Mouse (Mus musculus) lung, embryonic 14.5 days (tissue): ENCODE measurements around the gene Tbl2. TPM values are rescaled to one million over a fixed set of nuclear protein-coding genes. Genes with fewer than 3 reads are reported as not detected.

ENCODE experiments used
- ATAC-seq: fragments of 200-750 bp; cut with Nextera tagmentation; 2 replicates; pipeline ENCODE4 v1.8.0; 2017; ENCODE audit warnings: mild to moderate bottlenecking, moderate TSS enrichment, moderate library complexity; ENCODE audit not compliant: insufficient read depth
- DNase-seq: peaks from one replicate; pipeline ENCODE4 v3.0.0-alpha.2; 2015
- H3K27ac ChIP-seq: fragments of 300-500 bp; sonication (generic); 2 replicates; pipeline ENCODE4 v1.5.1; 2014; ENCODE audit warnings: low read depth, mild to moderate bottlenecking, moderate library complexity
- H3K27me3 ChIP-seq: fragments of 300-500 bp; sonication (generic); 2 replicates; pipeline ENCODE4 v1.6.1; 2014; ENCODE audit warnings: low read length, control low read depth; ENCODE audit not compliant: insufficient read depth
- H3K36me3 ChIP-seq: fragments of 300-500 bp; sonication (generic); 2 replicates; pipeline ENCODE4 v1.6.1; 2014; ENCODE audit warnings: control low read depth; ENCODE audit not compliant: insufficient read depth
- H3K4me1 ChIP-seq: fragments of 300-500 bp; sonication (generic); 2 replicates; pipeline ENCODE4 v1.6.1; 2014; ENCODE audit warnings: antibody characterized with exemption, control low read depth; ENCODE audit not compliant: insufficient read depth
- H3K4me2 ChIP-seq: fragments of 300-500 bp; sonication (generic); 2 replicates; pipeline ENCODE4 v1.6.1; 2014; ENCODE audit warnings: mild to moderate bottlenecking
- H3K4me3 ChIP-seq: fragments of 300-500 bp; sonication (generic); 2 replicates; pipeline ENCODE4 v1.5.1; 2014; ENCODE audit warnings: low read depth, low read length
- H3K9ac ChIP-seq: fragments of 300-500 bp; sonication (generic); 2 replicates; pipeline ENCODE4 v1.6.1; 2014
- H3K9me3 ChIP-seq: fragments of 300-500 bp; sonication (generic); 2 replicates; pipeline ENCODE4 v1.6.1; 2016; ENCODE audit warnings: low read depth, low read length, control low read depth
- CTCF ChIP-seq: IDR thresholded peaks from 2 replicates; pipeline ENCODE4 v1.5.1; 2016; ENCODE audit warnings: antibody characterized with exemption, low read depth
- WGBS: fragments of 180-500 bp; shearing (Covaris S2); extraction: QIAGEN DNeasy Blood & Tissue Kit; methylation state at CpG from one replicate; pipeline ENCODE4 v1.1.7; 2014; 5-methylcytosine and 5-hydroxymethylcytosine counted together
- polyA plus RNA-seq: library from polyadenylated mRNA; unstranded; fragments of >200 nt; fragmentation: Nextera tagmentation; extraction: Ambion mirVana; gene quantifications from 2 replicates; pipeline ENCODE4 v1.2.1, GENCODE M21; 2014

The Tbl2 gene
- polyA plus RNA-seq, 1 experiment from 2014 or later: 22.5 TPM

DNA sequence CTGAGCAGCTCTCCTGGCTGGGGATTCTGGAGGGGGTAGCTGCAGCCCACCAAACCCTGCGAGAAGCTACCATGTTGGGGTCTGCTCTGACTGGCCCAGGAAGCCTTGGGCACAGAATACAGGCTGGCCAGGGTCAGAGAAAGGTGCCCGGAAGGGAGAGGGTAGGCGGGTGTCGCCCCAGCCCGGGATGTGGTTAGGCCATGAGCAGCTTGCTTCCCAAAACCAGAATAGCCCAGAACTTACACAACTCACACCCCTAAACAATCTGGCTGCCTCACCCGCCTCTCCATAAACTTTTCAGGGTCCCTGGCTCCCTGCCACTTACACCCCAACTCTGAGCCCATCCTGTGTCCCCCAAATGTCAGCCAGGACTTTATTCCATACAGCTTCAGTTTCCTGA lies 21.8 kb upstream of the Tbl2 start:
- Histone ChIP-seq H3K4me3 (no peak overlapping the region), H3K9me3 (no peaks in the 10 kb centered on the region), H3K4me2 (no peak overlapping the region), H3K36me3 (no peaks in the 10 kb centered on the region), H3K27ac (no peak overlapping the region), H3K4me1 (no peaks in the 10 kb centered on the region), H3K27me3 (no peaks in the 10 kb centered on the region; the same call in 1 of the 2 replicates), H3K9ac (no peak overlapping the region)
- no peak for TF ChIP-seq CTCF
- WGBS: 75% methylated on average over 6 of the region's 6 CpGs
- ATAC-seq: no peak
- DNase-seq: no peak

DNA sequence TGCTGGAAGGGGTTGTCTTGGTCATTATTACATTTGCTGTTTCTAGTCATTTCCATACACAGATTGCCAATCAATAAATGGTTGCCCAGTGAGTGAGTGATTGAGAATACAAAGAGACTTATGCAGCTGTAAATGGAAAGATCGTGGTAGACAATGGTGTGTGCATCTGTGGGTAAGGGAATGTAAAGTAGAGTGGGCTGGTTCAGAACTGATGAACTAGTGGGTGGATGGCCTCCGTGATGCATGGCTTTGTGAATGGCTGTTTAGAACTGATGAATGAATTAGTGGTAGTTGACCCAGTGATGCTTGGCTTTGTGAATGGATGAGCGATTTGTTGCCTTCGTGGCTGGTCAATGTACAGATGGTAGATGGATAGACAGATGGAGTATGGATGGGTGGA lies 19.7 kb upstream of the Tbl2 start:
- ATAC-seq (no peak), DNase-seq (no peak)
- 87% methylated on average over 4 of the region's 4 CpGs for WGBS
- Histone ChIP-seq H3K9ac (no peak overlapping the region), H3K4me1 (no peaks in the 10 kb centered on the region), H3K36me3 (no peaks in the 10 kb centered on the region), H3K4me3 (no peak overlapping the region), H3K9me3 (no peaks in the 10 kb centered on the region), H3K4me2 (no peak overlapping the region), H3K27me3 (peaks cover 19% of the 10 kb centered on the region), H3K27ac (no peak overlapping the region)
- no peak for TF ChIP-seq CTCF

DNA sequence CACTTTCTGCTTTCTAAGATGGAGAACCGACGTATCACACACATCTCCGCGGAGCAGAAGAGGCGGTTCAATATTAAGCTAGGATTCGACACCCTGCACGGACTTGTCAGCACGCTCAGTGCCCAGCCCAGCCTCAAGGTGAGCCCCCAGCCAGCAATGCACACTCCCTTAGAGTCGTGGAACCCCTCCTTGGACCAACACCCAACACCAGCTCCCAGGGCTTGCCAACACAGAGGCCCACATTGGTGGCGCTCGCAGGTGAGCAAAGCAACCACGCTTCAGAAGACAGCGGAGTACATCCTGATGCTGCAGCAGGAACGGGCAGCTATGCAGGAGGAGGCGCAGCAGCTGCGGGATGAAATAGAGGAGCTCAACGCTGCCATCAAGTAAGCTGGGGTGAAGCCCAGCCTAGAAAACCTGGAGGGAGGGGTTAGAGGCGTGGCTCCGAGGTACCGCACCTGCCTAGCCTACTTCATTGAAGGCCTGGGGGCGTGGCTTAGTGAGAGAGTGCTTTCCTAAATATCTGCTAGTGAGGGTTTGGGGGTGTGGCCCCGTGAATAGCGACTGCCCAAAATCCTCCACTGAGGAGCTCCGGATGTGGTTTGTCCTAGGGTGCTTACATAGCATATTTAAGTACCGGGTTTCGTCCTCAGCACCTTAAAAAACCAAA lies 15.6 kb upstream of the Tbl2 start:
- Histone ChIP-seq H3K36me3 (no peaks in the 10 kb centered on the region), H3K9me3 (no peaks in the 10 kb centered on the region), H3K9ac (no peak overlapping the region), H3K4me1 (no peaks in the 10 kb centered on the region), H3K27me3 (peaks cover 24% of the 10 kb centered on the region), H3K27ac (no peak overlapping the region), H3K4me2 (peak overlapping the region; percentile 46), H3K4me3 (peak overlapping the region; percentile 16; the same call in 1 of the 2 replicates)
- DNase-seq (peak; percentile 80), ATAC-seq (peak; percentile 58; the same call in 1 of the 2 replicates)
- TF ChIP-seq CTCF: no peak
- WGBS: 5% methylated on average over 26 of the region's 26 CpGs

DNA sequence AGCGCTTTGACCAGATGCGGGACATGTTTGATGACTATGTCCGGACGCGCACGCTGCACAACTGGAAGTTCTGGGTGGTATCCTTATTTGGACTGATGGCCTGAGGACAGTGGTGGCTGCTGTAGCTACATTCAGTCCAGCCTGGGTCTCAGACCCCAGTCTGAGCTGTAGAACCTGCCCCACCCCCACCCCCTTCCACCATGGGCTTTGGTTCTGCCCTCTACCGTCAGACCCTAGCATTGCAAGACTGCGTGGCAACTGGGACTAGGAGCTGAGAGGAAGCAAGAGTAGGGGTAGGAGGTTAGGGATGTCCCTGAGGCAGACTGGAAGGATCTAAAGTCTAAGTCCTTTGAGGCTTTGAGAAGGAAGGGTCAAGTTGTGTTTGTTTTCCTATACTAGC lies 14.9 kb upstream of the Tbl2 start:
- Histone ChIP-seq H3K4me1 (no peaks in the 10 kb centered on the region), H3K4me2 (peak overlapping the region; percentile 46), H3K9ac (no peak overlapping the region), H3K36me3 (no peaks in the 10 kb centered on the region), H3K4me3 (peak overlapping the region; percentile 16; the same call in 1 of the 2 replicates), H3K27me3 (peaks cover 24% of the 10 kb centered on the region), H3K9me3 (no peaks in the 10 kb centered on the region), H3K27ac (no peak overlapping the region)
- peak; percentile 71 for TF ChIP-seq CTCF
- DNase-seq (peak; percentile 61), ATAC-seq (no peak)
- WGBS: 5% methylated on average over 8 of the region's 8 CpGs

DNA sequence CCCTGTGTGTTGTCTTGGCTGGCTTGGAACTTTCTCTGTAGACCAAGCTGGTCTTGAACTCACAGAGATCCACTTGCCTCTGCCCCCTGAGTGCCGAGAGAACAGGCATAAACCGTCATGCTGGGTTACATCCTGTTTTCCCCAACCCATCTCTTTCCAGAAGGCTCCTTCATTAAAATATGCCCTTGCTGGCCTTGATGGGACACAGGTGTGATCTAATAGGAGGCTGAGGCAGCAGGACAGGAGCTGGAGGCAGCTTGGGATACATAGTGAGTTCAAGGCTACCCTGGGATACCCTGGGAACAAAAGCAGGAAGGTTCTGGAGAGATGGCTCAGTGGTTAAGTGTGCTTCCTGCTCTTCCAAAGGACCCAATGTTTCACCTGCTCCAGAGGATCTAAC lies 9.6 kb upstream of the Tbl2 start:
- no peak overlapping the region for H3K4me3 ChIP-seq
- TF ChIP-seq CTCF: no peak
- H3K4me2 ChIP-seq: no peak overlapping the region
- ATAC-seq (no peak), DNase-seq (no peak)
- H3K9me3 ChIP-seq: no peaks in the 10 kb centered on the region
- H3K27ac ChIP-seq: no peak overlapping the region
- no peak overlapping the region for H3K9ac ChIP-seq
- WGBS: 72% methylated on average over 2 of the region's 2 CpGs
- H3K4me1 ChIP-seq: no peaks in the 10 kb centered on the region
- H3K36me3 ChIP-seq: no peaks in the 10 kb centered on the region
- H3K27me3 ChIP-seq: peaks cover 4% of the 10 kb centered on the region; the same call in 1 of the 2 replicates

DNA sequence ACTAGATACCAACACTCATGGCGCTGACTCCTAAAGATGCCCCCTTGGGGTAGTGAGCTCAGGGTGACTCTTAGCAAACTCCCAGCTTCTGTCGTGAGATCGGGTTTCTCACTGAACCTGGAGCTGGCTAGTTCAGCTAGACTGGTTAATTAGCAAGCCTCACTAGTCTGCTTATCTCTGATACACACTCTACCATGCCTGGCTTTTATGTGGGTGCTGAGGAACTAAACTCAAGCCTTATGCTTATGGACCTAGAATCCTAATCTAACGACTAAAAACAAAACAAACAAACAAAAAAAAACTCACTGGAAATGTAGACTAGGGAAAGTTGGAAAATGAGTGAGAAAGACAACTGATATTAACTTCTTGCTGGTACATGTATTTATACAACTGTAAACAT lies 5.0 kb upstream of the Tbl2 start:
- H3K27me3 ChIP-seq: no peaks in the 10 kb centered on the region
- H3K27ac ChIP-seq: no peak overlapping the region
- TF ChIP-seq CTCF: no peak
- no peak overlapping the region for H3K4me2 ChIP-seq
- H3K36me3 ChIP-seq: no peaks in the 10 kb centered on the region
- H3K9me3 ChIP-seq: no peaks in the 10 kb centered on the region
- no peak overlapping the region for H3K9ac ChIP-seq
- H3K4me3 ChIP-seq: no peak overlapping the region
- ATAC-seq (no peak), DNase-seq (no peak)
- WGBS: 38% methylated on average over 4 of the region's 4 CpGs
- peaks cover 4% of the 10 kb centered on the region; the same call in 1 of the 2 replicates for H3K4me1 ChIP-seq

DNA sequence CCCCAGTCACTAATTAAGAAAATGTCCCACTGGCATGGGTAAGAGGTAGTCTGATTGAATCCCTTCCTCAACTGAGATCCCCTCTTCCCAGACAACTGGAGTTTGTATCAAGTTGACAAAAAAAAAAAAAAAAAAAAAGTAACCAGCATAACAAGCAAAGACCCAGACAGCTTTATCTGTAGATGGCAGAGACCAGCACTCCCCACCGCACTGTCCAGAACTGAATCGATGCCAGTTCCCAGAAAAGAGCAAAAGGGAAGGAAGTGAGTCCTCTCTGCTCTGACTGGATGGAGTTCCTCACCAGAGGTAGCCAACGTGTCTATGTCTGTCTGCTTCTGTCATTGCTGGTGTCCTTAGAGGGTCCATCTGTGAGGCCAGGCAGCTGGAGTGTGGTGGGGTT lies 3.9 kb upstream of the Tbl2 start:
- H3K27ac ChIP-seq: no peak overlapping the region
- TF ChIP-seq CTCF: no peak
- no peaks in the 10 kb centered on the region for H3K27me3 ChIP-seq
- H3K9ac ChIP-seq: no peak overlapping the region
- WGBS: 69% methylated on average over 3 of the region's 3 CpGs
- H3K36me3 ChIP-seq: no peaks in the 10 kb centered on the region
- H3K4me1 ChIP-seq: peaks cover 4% of the 10 kb centered on the region; the same call in 1 of the 2 replicates
- no peak overlapping the region for H3K4me2 ChIP-seq
- no peak overlapping the region for H3K4me3 ChIP-seq
- no peaks in the 10 kb centered on the region for H3K9me3 ChIP-seq
- ATAC-seq (no peak), DNase-seq (no peak)
